Mouse (Mus musculus): ENCODE measurements at regions not wholly inside any gene's neighbourhood (a gene's known extent, or its start where the extent isn't known, plus 50 kb on each side); places are given as distances from the start of the nearest gene placed in this dataset.
A peak's percentile ranks its signal among the peaks of the same experiment; 100 is the strongest.
"Not testable (repeated sequence)": the region's sequence is repeated elsewhere in the genome, so short reads cannot be mapped to it uniquely, and the experiment has no call there.

DNA sequence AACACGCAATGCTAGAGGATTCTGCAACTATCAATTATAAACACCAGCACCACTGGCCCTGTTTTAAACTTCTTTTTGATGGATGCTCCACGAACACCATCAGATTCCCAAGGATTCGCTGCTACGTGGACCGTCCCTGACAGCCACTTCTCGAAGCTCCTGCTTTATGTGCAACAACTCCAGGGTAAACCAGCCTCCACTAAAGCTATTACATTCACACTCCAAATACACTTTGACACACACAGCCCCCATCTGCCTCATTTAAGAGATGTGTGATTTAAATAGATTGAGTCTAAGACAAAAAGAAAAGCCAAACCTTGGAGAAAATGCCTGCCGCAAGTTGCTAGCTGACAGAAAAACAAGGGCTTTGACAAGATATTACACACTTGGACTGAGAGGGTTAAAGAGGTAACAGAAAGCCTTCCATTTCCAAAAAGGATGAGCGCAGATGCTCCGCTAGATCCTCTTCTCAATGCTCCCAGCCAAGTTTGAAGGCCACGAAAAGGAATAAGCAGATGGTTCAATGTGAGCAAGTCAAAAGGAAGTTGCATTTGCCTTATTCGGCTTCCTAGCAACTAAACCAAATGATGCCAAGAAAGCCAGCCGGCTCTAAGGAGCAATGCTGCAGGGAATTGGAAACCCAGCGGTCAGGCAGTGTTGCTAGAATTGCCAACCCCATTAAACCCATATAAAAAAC, 54.0 kb upstream of the Cnep1r1 start:
- no peak overlapping the region for H3K4me3 ChIP-seq (ENCODE audit: low read depth, low read length)
- no peaks in the 10 kb centered on the region for H3K9me3 ChIP-seq (ENCODE audit: control insufficient read depth, low read depth, low read length)
- H3K4me2 ChIP-seq (replicated peaks; ENCODE audit: low read depth, low read length): no peak overlapping the region
- H3K4me1 ChIP-seq (ENCODE audit: control insufficient read depth, insufficient read depth, low read length): no peaks in the 10 kb centered on the region
- WGBS: 77% methylated on average over 13 of the region's 13 CpGs
- no peak overlapping the region for H3K27ac ChIP-seq (ENCODE audit: low read length)
- ATAC-seq (ENCODE audit: insufficient number of reproducible peaks, insufficient read depth, low FRiP score, low read depth): no peak
- no peak overlapping the region for H3K9ac ChIP-seq (replicated peaks; ENCODE audit: low read depth, low read length)
- no peaks in the 10 kb centered on the region for H3K36me3 ChIP-seq (ENCODE audit: control insufficient read depth, insufficient read depth, low read length)
- no peaks in the 10 kb centered on the region for H3K27me3 ChIP-seq (ENCODE audit: control insufficient read depth, insufficient read depth, low read length)

- not testable (repeated sequence) for H3K27ac ChIP-seq (ENCODE audit: low read length); H3K9me3 ChIP-seq (ENCODE audit: control insufficient read depth, low read depth, low read length); H3K27me3 ChIP-seq (ENCODE audit: control insufficient read depth, insufficient read depth, low read length); ATAC-seq (ENCODE audit: insufficient number of reproducible peaks, insufficient read depth, low FRiP score, low read depth); H3K4me3 ChIP-seq (ENCODE audit: low read depth, low read length); H3K9ac ChIP-seq (replicated peaks; ENCODE audit: low read depth, low read length); H3K4me1 ChIP-seq (ENCODE audit: control insufficient read depth, insufficient read depth, low read length); H3K36me3 ChIP-seq (ENCODE audit: control insufficient read depth, insufficient read depth, low read length); H3K4me2 ChIP-seq (replicated peaks; ENCODE audit: low read depth, low read length)
- WGBS: 97% methylated on average over 1 of the region's 1 CpGs
Observed at GRCm38 (mm10) chr8:88059107-88059506, 59.5 kb upstream of the Cnep1r1 start.

- Histone ChIP-seq H3K9me3 (ENCODE audit: control insufficient read depth, low read depth, low read length) (no peaks in the 10 kb centered on the region), H3K27me3 (ENCODE audit: control insufficient read depth, insufficient read depth, low read length) (no peaks in the 10 kb centered on the region)
- no peak for ATAC-seq (ENCODE audit: insufficient number of reproducible peaks, insufficient read depth, low FRiP score, low read depth)
Observed at GRCm38 (mm10) chr8:88057686-88058234, 60.8 kb upstream of the Cnep1r1 start.

GRCm38 (mm10) chr8:88050651-88051050, 67.9 kb upstream of the Cnep1r1 start:
- Histone ChIP-seq H3K4me1 (ENCODE audit: control insufficient read depth, insufficient read depth, low read length) (no peaks in the 10 kb centered on the region; the same call in 1 of the 2 replicates), H3K27me3 (ENCODE audit: control insufficient read depth, insufficient read depth, low read length) (no peaks in the 10 kb centered on the region), H3K9ac (replicated peaks; ENCODE audit: low read depth, low read length) (no peak overlapping the region), H3K36me3 (ENCODE audit: control insufficient read depth, insufficient read depth, low read length) (no peaks in the 10 kb centered on the region), H3K27ac (ENCODE audit: low read length) (no peak overlapping the region), H3K4me2 (replicated peaks; ENCODE audit: low read depth, low read length) (no peak overlapping the region), H3K4me3 (ENCODE audit: low read depth, low read length) (no peak overlapping the region), H3K9me3 (ENCODE audit: control insufficient read depth, low read depth, low read length) (no peaks in the 10 kb centered on the region)
- peak; percentile 46; the same call in 1 of the 2 replicates for ATAC-seq (ENCODE audit: insufficient number of reproducible peaks, insufficient read depth, low FRiP score, low read depth)
- WGBS: 35% methylated on average over 10 of the region's 10 CpGs

More at GRCm38 (mm10) chr8:88057686-88058234, 60.8 kb upstream of the Cnep1r1 start:
- no peaks in the 10 kb centered on the region for H3K4me1 ChIP-seq (ENCODE audit: control insufficient read depth, insufficient read depth, low read length)
- no peak overlapping the region for H3K4me3 ChIP-seq (ENCODE audit: low read depth, low read length)
- WGBS: 89% methylated on average over 7 of the region's 7 CpGs
- H3K4me2 ChIP-seq (replicated peaks; ENCODE audit: low read depth, low read length): no peak overlapping the region
- H3K27ac ChIP-seq (ENCODE audit: low read length): no peak overlapping the region
- no peak overlapping the region for H3K9ac ChIP-seq (replicated peaks; ENCODE audit: low read depth, low read length)
- no peaks in the 10 kb centered on the region for H3K36me3 ChIP-seq (ENCODE audit: control insufficient read depth, insufficient read depth, low read length)

DNA sequence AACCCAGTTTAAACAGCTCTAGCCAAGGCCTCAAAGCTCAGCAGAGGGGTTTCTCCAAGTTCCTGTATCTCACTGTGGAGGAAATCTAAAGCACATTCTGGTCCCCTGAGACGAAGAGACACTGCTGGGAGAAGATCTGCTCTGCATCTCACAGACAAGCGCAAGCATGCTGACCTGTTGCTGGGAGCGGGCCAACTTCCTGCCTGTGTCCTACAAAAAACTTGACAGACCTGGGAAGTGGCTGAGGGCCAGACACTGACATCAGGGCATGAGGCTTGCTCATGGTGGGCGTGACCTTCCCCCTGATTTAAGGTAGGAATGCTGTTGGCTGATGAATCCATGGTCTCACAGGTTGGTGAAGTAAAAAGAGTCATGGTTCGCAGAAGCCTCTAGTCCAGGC, 69.5 kb upstream of the Cnep1r1 start:
- ATAC-seq (ENCODE audit: insufficient number of reproducible peaks, insufficient read depth, low FRiP score, low read depth): no peak
- WGBS: 47% methylated on average over 5 of the region's 5 CpGs

GRCm38 (mm10) chr8:88045995-88046394, 72.6 kb upstream of the Cnep1r1 start:
- Histone ChIP-seq H3K9me3 (ENCODE audit: control insufficient read depth, low read depth, low read length) (no peaks in the 10 kb centered on the region), H3K27me3 (ENCODE audit: control insufficient read depth, insufficient read depth, low read length) (no peaks in the 10 kb centered on the region), H3K4me2 (replicated peaks; ENCODE audit: low read depth, low read length) (no peak overlapping the region), H3K4me3 (ENCODE audit: low read depth, low read length) (no peak overlapping the region), H3K4me1 (ENCODE audit: control insufficient read depth, insufficient read depth, low read length) (no peaks in the 10 kb centered on the region; the same call in 1 of the 2 replicates), H3K36me3 (ENCODE audit: control insufficient read depth, insufficient read depth, low read length) (no peaks in the 10 kb centered on the region), H3K9ac (replicated peaks; ENCODE audit: low read depth, low read length) (no peak overlapping the region), H3K27ac (ENCODE audit: low read length) (no peak overlapping the region)
- WGBS: 71% methylated on average over 4 of the region's 4 CpGs
- no peak for ATAC-seq (ENCODE audit: insufficient number of reproducible peaks, insufficient read depth, low FRiP score, low read depth)

More for the DNA sequence above, 69.5 kb upstream of the Cnep1r1 start:
- Histone ChIP-seq H3K27me3 (ENCODE audit: control insufficient read depth, insufficient read depth, low read length) (no peaks in the 10 kb centered on the region), H3K9me3 (ENCODE audit: control insufficient read depth, low read depth, low read length) (no peaks in the 10 kb centered on the region), H3K27ac (ENCODE audit: low read length) (no peak overlapping the region), H3K36me3 (ENCODE audit: control insufficient read depth, insufficient read depth, low read length) (no peaks in the 10 kb centered on the region), H3K4me2 (replicated peaks; ENCODE audit: low read depth, low read length) (no peak overlapping the region), H3K4me3 (ENCODE audit: low read depth, low read length) (no peak overlapping the region), H3K9ac (replicated peaks; ENCODE audit: low read depth, low read length) (no peak overlapping the region), H3K4me1 (ENCODE audit: control insufficient read depth, insufficient read depth, low read length) (no peaks in the 10 kb centered on the region; the same call in 1 of the 2 replicates)

DNA sequence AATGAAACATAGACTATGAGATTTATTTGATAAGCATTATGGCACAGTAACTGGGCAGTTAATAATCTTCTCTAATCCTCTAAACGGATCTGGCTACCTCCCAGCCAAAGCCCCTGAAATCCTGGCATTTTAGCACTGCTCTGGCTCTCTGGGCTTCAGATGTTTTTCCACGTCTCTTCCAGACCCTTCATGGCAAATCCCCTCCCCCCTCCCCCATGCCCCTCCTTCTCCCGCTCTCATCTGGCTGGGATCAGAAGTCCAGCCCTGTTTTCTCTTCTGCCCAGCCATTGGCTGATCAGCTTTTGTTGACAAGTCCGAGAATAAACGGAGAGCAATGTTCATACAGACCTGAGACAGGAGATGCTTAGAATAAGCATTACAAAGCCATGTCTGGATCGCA, 79.3 kb upstream of the Cnep1r1 start:
- H3K36me3 ChIP-seq (ENCODE audit: control insufficient read depth, insufficient read depth, low read length): no peaks in the 10 kb centered on the region
- 24% methylated on average over 6 of the region's 6 CpGs for WGBS
- no peak overlapping the region for H3K4me2 ChIP-seq (replicated peaks; ENCODE audit: low read depth, low read length)
- H3K9me3 ChIP-seq (ENCODE audit: control insufficient read depth, low read depth, low read length): no peaks in the 10 kb centered on the region
- H3K4me3 ChIP-seq (ENCODE audit: low read depth, low read length): no peak overlapping the region
- no peaks in the 10 kb centered on the region for H3K4me1 ChIP-seq (ENCODE audit: control insufficient read depth, insufficient read depth, low read length)
- H3K9ac ChIP-seq (replicated peaks; ENCODE audit: low read depth, low read length): no peak overlapping the region
- H3K27me3 ChIP-seq (ENCODE audit: control insufficient read depth, insufficient read depth, low read length): no peaks in the 10 kb centered on the region
- no peak overlapping the region for H3K27ac ChIP-seq (ENCODE audit: low read length)
- ATAC-seq (ENCODE audit: insufficient number of reproducible peaks, insufficient read depth, low FRiP score, low read depth): no peak

DNA sequence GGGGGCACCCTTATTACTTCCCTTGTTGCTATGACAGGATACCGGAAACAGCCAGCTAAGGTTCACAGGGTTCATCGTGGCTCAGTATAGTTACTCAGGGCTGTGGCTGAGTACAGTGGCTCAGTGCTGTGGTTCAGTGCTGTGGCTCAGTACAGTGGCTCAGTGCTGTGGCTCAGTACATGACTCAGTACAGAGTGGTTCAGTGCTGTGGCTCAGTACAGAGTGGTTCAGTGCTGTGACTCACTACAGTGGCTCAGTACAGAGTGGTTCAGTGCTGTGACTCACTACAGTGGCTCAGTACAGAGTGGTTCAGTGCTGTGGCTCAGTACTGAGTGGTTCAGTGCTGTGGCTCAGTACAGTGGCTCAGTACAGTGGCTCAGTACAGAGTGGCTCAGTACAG, 78.6 kb upstream of the Zfp423 start:
- H3K9ac ChIP-seq (replicated peaks; ENCODE audit: low read depth, low read length): no peak overlapping the region
- ATAC-seq (ENCODE audit: insufficient number of reproducible peaks, insufficient read depth, low FRiP score, low read depth): no peak
- no peak overlapping the region for H3K4me2 ChIP-seq (replicated peaks; ENCODE audit: low read depth, low read length)
- WGBS: 81% methylated on average over 2 of the region's 2 CpGs
- no peaks in the 10 kb centered on the region for H3K36me3 ChIP-seq (ENCODE audit: control insufficient read depth, insufficient read depth, low read length)
- no peak overlapping the region for H3K4me3 ChIP-seq (ENCODE audit: low read depth, low read length)
- no peak overlapping the region for H3K27ac ChIP-seq (ENCODE audit: low read length)
- H3K9me3 ChIP-seq (ENCODE audit: control insufficient read depth, low read depth, low read length): no peaks in the 10 kb centered on the region
- no peaks in the 10 kb centered on the region for H3K27me3 ChIP-seq (ENCODE audit: control insufficient read depth, insufficient read depth, low read length)
- no peaks in the 10 kb centered on the region for H3K4me1 ChIP-seq (ENCODE audit: control insufficient read depth, insufficient read depth, low read length)

DNA sequence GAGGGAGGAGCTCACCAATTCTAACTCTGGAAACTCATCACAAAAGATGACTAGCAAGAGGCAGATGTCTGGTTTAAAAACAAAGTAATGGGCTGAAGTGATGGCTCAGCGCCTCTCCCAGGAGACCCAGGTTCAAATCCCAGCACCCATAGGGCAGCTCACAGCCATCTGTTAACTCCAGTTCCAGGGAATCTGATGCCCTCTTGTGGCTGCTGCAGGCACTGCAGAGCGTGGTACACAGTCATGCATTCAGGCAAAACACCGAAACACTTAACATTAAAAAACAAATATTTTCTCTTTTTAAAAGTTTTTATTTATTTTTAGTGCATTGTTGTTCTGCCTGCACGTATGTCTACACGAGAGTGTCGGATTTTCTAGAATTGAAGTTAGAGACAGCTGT, 73.7 kb upstream of the Zfp423 start:
- 72% methylated on average over 6 of the region's 6 CpGs for WGBS
- no peak overlapping the region for H3K4me3 ChIP-seq (ENCODE audit: low read depth, low read length)
- no peak for ATAC-seq (ENCODE audit: insufficient number of reproducible peaks, insufficient read depth, low FRiP score, low read depth)
- no peaks in the 10 kb centered on the region for H3K36me3 ChIP-seq (ENCODE audit: control insufficient read depth, insufficient read depth, low read length)
- no peaks in the 10 kb centered on the region for H3K27me3 ChIP-seq (ENCODE audit: control insufficient read depth, insufficient read depth, low read length)
- H3K9ac ChIP-seq (replicated peaks; ENCODE audit: low read depth, low read length): no peak overlapping the region
- H3K4me1 ChIP-seq (ENCODE audit: control insufficient read depth, insufficient read depth, low read length): no peaks in the 10 kb centered on the region
- no peak overlapping the region for H3K4me2 ChIP-seq (replicated peaks; ENCODE audit: low read depth, low read length)
- no peak overlapping the region for H3K27ac ChIP-seq (ENCODE audit: low read length)
- no peaks in the 10 kb centered on the region for H3K9me3 ChIP-seq (ENCODE audit: control insufficient read depth, low read depth, low read length)

Measured in stomach, embryonic 14.5 days (tissue).